Mouse (Mus musculus) spleen, embryonic (tissue): ENCODE measurements around the gene Slc24a5.
"Not testable (repeated sequence)": the region's sequence is repeated elsewhere in the genome, so short reads cannot be mapped to it uniquely, and the experiment has no call there.

Source experiments
- CTCF ChIA-PET: fragments of 350-600 bp; sonication (Branson Sonifier 250); formaldehyde crosslinking; loops from one replicate; lab custom pipeline; 2022; lab: Charles Lee

Gene Slc24a5

DNA sequence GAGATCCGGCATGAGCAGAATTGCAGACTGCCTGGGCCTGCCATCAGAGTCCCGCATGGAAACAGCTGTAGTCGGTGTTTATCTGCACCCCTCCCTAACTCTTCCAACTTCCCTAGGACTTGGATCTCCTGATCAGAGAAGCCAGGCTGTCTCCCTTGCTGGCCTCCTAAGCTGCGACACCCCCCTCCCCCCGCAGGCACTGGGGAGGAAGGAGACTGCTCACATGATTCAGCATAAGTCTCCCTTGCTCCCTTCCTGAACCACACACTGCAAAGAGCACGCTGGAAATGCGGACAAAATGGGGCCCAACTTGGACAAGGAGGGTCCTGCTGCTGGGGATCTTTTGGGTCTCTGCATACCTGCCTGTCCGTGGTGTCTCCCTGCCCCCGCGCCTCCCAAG lies at the start of gene Slc24a5:
Gene Slc24a5 (plus strand): TSS at position 231 of the 400 bp plus-strand sequence.
- CTCF ChIA-PET = no interaction called here

DNA sequence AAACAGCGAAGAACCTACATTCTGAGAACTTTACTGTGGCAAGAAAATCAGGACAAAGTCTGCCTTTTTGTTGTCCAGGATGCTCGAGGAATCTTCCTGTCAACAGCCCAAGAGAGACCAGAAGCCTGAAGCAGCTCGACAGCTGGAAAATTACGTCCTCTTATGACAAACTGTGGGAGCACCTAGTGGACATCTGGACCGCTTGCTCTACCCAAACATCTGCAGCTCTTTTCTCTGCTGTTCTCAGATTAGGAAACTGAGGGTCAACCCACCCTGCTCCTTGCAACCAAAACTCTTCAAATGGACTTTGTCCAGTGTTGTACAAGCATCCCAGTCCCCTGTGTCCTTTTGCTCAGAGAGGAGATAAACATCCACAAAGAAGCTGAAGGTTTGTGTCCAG lies 43.5 kb upstream of the Slc24a5 start:
- CTCF ChIA-PET = no interaction called here

DNA sequence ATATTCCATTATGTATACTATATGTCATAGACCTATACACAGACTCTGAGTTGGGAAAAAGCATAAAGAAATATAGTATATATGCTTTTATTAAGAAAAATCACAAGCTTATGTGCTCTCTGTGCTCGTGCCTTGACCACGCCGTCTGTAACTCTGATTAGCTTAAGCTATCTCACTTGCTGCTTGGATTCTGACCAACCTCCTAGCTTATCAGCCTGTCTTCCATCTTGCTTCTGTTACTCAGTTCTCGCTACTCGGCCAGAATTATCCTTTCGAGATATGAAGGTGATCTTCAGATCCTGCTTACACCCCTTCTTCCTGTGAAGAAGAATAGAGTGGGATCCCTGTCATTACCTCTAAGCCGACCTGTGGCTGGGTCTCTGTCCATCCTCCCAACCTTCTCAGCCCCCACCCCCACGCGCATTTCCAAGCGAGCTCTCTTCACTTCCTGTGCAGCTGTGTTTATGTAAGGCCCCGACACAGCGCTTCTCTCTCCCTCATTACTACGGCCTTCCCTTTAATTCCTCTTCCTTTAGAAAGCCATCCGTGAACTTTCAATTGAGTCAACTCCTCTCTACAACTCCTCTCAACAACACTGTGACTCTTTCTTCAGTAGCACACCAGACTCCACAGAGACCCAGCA lies 41.4 kb upstream of the Slc24a5 start:
- CTCF ChIA-PET = no interaction called here

DNA sequence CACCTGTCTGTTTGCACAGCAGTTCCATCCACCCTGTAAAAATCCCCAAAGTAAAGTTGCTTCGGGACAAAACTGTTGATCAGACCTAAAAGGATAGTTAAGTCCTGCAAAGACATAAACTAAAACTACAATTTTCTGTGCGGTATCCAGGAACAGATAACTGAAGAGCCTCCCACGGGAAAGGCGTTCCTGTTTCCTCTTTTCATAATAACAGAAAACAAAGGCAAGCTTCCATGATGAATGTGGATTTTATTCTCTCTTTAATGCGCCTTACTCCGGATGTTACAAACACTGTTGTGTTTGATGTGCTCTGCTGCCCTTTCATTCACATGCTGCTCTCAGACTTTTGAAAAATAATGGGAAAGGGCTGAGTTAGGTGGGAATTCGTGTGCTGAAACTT lies 37.3 kb upstream of the Slc24a5 start:
- CTCF ChIA-PET = no interaction called here

DNA sequence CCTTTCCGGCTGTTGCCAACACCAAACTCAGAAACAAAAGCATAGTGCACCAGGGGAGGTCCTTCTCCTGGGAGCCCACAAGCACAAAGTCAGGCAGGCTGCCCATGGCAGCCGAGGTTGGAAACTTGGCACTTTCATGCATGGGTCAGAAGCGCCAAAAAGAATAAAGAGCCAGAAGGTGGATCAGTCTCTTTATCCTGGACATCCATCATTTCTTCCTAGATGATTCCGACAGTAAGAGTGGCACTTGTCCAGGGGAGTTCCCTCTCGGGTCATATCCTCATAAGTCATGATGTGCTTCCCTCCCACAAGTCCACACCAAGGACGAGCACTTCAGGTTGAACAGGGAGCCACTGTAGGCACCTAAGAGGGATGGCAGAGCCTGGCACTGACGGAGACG lies 36.8 kb upstream of the Slc24a5 start:
- CTCF ChIA-PET = no interaction called here

DNA sequence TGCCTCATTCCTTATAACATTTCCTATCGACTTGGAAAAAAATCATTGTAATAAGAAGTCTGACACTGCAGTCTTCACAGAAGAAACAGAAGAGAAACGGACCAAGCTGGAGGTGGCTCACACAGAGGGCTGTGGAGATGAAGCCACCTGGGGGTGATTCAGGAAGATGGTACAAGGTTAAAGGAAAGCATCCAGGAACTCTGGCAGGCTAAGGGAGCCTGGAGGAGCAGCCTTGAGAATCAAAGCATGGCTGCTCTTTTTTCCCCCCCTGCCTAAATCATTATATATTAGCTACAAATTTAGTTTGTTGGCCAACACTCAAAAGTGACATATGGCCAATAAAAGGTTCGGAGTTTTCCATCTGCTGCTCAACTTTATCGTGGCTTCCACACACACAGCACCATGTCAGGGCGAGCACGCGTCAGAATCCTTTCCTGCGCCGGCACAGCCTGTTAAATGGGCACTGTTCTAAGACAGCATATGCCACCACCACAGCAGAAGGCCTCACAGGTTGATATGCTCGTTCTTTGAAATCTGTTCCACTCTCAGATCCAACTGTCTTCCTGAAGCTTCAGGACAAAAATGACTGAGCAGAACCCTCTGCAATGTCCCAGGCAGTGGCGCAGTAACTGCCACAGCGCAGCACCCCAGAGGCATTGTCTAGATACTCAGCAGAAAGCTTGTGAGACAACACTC lies 36.2 kb upstream of the Slc24a5 start:
- CTCF ChIA-PET = no interaction called here

DNA sequence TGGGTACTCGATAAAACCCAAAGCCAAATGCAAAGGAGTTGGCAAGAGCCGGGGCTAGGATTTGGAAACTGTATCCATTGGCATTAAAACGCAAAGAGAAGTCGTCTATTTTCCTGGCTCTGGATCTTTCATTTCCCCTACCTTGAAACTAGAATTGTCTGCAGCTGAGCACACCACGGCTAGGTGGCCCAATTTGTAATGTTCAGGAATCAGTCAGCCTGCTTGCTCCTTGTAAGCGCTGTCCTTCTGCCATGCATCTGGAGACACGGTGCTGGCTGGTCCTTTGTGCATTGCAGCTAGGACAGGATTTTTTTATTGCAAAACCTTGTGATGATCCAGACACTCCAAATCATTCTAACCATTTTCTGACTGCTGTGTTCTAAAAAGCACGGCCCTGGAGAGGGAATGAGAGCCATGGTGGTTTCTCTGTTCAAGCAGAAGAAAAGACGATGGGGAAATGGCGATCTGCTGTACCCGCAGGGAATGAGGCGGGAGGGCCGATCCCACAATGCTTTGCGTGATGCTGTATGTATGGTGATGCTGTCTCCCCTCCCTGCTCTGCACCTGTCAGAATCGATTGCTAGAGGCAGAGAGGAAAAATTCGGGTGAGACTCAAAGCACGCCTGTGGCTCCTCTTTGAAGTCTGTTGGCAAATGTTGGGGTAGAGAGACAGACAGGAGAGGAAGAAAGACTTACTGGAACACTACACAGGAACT lies 35.5 kb upstream of the Slc24a5 start:
- CTCF ChIA-PET = no interaction called here

DNA sequence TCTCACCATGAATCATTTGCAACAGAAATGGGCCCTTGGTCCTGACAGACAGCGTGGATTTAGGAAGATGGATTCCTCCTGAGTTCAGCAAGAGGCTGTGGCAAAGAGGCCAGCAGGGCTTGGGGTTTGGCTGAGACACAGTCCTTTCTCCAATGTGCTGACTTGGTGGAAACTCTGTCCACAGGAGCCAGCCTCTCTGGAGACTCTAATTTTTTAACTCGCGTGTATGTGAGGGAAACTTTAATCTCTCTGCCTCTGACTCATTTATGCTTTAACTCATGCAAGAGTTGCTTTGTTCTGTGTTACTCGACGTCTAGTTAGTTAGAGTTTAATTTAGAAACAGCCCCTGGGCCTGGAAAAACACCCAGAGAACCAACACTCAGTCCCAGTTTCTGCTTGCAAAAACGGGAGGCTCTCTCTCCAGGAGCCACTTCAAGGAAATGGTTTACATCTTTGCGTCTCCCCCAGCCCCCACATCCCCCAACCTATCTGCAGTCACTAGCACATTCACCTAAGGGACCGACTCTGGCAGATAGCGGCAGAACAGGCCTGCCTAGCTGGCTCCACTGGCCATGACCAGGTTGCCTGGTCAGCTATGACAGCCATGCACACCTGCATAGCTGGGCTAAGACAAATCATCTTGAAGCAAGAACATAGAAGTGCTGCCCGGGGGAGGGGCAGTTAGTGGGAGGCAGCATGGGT lies 34.7 kb upstream of the Slc24a5 start:
- CTCF ChIA-PET = no interaction called here

DNA sequence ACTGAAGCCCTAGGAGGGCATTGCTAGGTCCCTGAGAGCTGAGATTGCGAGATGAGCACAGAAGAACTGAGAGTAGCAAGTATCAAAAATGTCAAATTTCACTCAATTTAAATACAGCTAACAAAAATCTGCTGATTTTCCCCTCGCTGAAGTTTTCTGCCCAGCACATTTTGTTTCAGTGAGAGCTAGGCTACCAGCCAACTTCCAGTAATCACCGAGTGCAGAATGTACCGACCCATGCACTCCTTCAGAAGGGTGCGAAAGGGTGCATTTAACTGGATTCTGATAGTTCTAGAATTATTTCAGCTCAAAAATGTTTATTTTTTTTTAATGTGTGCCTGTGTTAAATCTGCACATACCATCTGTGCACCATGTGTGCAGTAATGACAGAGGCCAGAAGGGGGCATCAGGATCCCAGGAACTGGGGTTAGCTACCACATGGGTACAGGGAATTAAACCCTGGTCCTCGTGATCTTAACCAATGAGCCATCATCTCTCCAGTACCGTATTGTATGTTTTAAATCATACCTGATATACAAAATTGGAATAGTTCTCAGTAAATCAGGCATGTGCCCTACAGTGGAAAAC lies 12.5 kb upstream of the Slc24a5 start:
- CTCF ChIA-PET = interaction anchor here (0.6 kb wide), 1 partner anchor 159 kb away, joined by 3 read pairs; no protein-coding TSS in a partner anchor

DNA sequence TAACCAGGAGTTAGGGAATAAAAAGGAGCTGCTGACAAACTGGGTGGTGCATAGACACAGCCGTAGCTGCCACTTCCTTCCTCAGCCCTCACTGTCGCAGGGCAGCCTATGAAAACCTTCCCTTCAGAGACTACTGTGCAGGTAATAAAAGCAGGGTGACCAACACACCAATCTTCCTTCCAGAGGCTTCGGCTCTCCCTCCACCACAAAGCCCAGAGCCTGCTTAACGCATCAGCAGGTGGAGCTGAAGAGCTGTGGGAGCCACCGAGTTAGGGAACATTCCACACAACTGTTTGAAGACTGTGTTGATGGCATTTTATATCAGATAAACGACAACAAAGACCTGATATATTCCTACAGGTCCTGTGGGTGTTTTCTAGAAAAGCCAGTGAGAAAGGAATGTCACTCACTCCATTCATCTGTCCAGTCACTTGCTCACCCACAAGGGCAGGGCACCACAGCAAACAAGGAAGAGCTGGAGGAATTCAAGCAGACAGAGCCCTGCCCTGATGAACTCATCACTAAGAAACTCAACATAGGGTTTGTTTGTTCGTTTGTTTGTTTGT lies 10.6 kb upstream of the Slc24a5 start:
- CTCF ChIA-PET = no interaction called here

DNA sequence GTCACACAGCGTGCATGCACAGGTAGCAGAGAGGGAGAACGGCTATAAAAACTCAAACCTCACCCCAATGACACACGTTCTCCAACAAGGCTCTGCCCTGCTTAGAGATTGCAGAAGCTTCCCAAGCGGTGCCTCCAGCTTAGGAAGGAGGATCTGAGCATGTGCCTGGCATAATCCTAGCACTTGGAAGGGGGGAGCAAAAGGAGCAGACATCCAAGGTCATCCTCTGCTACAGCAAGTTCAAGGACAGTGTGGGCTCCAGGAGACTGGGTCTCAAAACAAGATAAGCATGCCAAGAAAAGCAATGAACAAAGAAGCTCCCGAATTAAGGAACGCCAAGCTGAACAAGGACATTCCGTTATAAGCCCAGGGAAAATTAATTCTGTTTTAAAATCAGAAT lies 6.5 kb upstream of the Slc24a5 start:
- CTCF ChIA-PET = interaction anchor here (0.6 kb wide), 1 partner anchor 494 kb away, joined by 5 read pairs; no protein-coding TSS in a partner anchor

DNA sequence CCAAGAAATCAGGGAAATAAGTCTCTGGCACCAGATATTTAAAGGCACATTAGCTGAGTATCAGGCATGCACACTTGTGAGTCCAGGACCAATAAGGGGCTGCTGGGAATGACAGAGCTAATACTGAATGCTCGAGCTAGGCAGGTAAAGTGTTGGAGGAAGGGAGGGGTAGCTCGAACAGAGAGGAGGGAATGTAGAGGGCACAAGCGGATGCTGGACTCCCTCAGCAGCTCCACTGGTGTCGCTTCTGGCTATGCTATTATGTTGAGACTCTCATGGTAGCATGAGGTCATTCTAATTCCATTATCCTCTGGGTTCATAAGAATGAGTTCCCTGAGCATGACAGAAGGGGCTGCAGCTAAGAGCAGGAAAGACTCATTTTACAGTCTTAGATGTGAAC lies 5.0 kb upstream of the Slc24a5 start:
- CTCF ChIA-PET = no interaction called here

DNA sequence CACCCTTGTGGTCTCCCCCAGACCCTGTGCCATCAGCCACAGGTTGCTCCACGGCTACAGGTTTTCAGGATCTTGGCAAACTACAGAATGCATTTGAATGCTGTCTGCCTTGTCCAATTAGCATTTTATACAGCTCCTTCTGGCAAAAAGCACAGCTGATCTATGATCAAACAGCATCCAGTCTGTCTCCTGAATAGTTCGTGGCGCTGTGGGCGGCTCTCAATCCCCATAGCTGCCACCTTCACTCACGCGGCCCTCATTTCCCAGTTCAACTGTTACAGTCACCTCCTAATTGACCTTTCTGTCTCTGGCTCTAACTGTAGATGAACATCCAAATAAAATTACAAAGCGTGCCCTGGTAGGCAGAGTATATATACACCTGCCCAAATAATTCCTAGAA lies 551 bp upstream of the Slc24a5 start:
- CTCF ChIA-PET = no interaction called here

DNA sequence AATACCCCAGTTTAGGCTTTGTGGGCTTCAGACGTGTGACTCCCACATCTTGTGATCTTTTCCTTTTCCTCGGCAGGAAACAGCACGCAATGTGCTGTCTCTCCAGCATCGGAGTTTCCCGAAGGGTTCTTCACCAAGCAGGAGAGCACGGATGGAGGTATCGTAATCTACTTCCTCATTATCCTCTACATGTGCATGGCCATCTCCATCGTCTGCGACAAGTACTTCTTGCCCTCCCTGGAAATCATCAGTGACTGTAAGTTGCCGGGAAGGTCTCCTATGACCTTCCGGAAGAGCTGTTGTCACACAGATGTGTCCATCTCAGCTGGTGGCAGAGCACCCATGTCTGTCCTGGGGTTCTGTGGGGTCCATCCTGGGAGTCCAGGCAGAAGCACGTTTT lies 772 bp downstream of the Slc24a5 start:
- CTCF ChIA-PET = no interaction called here

DNA sequence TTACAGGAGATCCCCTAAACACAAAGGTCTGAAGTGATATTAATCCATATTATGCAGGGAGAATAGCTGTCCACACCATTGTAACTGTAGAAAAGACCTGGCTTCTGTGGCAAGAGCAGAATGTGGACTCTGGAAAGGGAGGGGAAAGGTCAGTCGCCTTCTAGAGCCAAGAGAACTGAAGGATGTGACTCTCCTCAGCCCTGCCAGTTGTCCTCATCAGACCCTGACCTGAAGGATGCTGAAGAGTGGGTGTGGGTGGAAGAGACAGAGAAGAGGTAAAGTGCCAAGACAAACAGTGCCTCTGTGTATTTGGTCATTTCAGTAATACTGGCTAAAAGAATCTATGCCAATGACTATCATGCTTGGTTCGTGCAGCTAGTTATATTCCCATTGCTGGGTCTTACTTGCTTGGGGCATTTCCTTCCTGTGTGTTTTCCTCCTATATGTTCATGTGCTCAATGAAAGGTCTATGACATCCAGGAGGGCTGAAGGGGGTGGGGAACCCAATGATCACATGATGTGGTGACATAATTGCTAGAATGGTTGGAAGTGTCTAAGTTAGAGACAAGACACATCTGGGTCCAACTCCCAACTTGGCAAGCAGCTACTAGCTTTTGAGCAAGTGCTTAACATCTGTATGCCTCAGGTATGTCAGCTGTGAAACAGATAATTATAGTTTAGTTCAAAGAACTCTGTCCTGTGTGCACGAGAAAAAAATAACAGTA lies 5.3 kb downstream of the Slc24a5 start:
- CTCF ChIA-PET = no interaction called here

DNA sequence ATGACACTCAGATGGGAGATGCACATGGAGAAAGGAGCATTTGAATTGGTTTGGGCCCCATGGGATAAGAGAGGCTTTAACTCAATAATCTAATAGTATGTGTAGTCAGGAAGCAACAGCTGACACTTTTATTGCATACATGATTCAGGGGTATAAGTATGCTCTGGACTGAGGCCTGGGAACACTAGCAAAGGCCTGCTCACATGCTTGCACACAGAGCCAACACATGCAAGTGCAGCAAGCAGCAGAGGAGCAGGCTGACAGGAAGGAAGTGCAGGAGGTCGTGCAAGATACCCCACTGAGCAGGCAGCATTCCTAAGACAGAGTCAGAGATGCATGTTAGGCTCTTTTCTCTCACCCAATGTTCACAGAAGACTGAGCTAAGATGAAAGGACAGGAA lies 16.0 kb downstream of the Slc24a5 start:
- CTCF ChIA-PET = no interaction called here

DNA sequence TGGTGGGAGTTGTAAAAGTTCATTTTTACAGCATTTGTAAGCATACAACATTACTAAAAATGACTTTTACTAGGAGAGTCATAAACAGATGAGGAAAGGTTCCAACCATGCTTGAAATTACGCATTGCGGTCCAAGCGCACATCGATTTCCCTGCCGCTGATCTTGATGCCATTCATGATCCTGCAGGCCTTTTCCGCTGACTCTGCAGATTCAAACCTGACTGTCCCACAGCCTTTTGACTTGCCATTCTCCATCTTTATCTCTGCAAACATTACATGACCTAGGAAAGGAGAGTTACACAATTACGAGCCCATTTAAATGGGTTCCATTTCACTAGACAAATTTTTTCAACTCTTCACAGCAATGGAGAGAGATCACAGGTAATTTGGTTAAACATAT lies 20.8 kb downstream of the Slc24a5 start:
- CTCF ChIA-PET = no interaction called here

DNA sequence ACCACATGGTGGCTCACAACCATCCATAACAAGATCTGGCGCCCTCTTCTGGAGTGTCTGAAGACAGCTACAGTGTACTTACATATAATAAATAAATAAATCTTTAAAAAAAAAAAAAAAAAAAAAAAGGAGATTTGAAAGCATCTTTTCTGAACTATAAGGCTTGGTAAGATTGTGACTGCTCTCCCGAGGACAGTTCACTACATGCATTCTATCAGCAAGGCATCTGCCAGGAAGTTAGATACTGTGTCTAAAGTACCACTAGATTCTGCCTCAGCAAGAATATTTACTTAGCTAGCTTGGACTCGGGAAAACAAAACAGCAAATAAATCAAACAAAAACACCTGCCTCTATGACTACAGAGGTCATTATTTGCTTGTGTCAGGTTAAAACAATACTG lies 24.2 kb downstream of the Slc24a5 start:
- CTCF ChIA-PET = interaction anchor here (0.6 kb wide), 1 partner anchor 247 kb away, joined by 9 read pairs; no protein-coding TSS in a partner anchor

DNA sequence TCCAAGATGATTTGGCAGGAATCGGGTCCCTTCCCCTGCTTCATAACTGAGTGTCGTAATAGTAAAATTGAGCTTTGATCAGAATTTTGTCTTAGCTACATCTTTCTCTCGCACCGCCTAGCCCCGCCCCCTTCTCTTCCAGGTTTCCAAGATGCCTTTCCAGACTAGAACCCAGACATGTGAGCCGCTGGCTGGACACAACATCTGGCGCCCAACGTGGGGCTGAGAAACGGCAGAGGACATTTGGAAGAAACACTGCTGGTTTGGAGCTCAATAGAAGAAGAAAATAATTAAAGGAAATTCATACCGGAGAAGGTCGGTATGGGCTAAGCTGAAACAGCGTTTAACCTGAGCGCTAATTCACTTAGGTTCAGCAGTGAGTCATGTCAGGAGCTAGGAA lies 36.6 kb downstream of the Slc24a5 start:
- CTCF ChIA-PET = not testable (repeated sequence)

DNA sequence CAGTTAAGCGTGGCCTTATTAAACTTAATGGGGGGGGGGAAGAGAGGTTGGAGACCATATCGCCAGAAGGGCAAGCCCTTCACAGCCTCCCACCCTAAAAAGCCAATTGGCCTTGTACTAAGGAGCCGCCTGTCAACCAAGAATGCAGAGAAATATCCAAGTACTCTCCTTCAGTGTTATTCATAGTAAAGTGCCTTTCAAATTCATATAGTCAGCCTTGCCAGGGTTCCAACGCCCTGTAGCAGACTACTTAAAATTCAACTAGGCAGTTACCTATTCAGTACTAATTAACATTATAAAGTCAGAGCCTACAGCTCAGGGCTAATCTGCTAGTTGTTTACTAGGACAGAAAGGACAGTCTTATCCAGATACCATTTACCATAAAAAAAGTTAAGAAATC lies 38.6 kb downstream of the Slc24a5 start:
- CTCF ChIA-PET = interaction anchor here (0.7 kb wide), 1 partner anchor 8 kb away, joined by 6 read pairs; no protein-coding TSS in a partner anchor
